Mouse (Mus musculus) ES-Bruce4 (cell line): ENCODE measurements at regions not wholly inside any gene's neighbourhood (a gene's known extent, or its start where the extent isn't known, plus 50 kb on each side); places are given as distances from the start of the nearest gene placed in this dataset.

ENCODE experiments used
- CTCF ChIP-seq: IDR thresholded peaks from one replicate; pipeline ENCODE4 v1.8.1; 2011; ENCODE audit warnings: low read depth, low read length
- POLR2A ChIP-seq: IDR thresholded peaks from one replicate; pipeline ENCODE4 v1.8.1; 2011; ENCODE audit warnings: low read length; ENCODE audit not compliant: insufficient read depth

- TF ChIP-seq POLR2A (no peak), CTCF (no peak)
Measured at GRCm38 (mm10) chr4:91157047-91157446, 243.5 kb downstream of the Elavl2 start.
